Mouse (Mus musculus) kidney, adult 18-20 months (tissue): ENCODE results near the gene Nt5c.
"Not testable (repeated sequence)": the region's sequence is repeated elsewhere in the genome, so short reads cannot be mapped to it uniquely, and the experiment has no call there.

Experiments
- DNase-seq: peaks from one replicate; pipeline ENCODE4 v3.0.0; 2021

Nt5c gene

DNA sequence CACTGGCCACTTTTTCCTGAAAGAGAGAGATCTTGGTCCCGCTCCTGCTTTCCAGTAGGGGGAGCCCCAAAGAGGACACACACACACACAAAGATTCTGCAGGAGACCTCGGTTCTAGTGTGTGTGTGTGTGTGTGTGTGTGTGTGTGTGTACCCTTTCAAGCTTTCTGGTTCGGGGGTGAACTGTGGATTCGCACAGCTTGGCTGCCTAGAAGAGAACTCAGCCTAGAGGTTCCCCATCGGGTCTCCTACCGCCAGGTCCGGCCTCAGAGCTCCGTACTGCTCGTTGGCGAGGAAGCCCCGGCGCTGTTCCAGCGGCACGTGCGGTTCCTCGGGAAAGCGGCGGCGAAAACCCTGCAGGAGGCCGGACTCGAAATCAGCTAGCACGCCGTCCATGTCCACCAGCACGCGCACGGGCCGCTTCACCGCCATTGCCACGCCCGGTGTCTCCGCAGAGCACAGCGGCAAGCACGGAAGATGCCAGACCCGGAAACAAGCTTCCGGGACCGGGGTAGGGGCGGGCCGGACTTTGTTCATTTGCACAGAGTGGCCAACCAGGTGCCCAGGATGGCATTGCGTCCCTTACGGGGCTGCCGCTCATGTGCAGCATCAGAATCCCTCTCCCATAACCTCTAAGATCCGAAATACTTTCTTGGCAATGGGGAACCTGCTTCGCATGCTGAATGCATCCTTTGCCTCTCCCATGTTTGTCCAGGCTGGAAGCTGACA, at the start of gene Nt5c:
Nt5c (minus strand) TSS at position 507 of the 728 bp plus-strand sequence.
- DNase-seq = peak; percentile 84

- no peak for DNase-seq
Measured at GRCm38 (mm10) chr11:115538045-115538444, 46.4 kb upstream of the Nt5c start.

DNA sequence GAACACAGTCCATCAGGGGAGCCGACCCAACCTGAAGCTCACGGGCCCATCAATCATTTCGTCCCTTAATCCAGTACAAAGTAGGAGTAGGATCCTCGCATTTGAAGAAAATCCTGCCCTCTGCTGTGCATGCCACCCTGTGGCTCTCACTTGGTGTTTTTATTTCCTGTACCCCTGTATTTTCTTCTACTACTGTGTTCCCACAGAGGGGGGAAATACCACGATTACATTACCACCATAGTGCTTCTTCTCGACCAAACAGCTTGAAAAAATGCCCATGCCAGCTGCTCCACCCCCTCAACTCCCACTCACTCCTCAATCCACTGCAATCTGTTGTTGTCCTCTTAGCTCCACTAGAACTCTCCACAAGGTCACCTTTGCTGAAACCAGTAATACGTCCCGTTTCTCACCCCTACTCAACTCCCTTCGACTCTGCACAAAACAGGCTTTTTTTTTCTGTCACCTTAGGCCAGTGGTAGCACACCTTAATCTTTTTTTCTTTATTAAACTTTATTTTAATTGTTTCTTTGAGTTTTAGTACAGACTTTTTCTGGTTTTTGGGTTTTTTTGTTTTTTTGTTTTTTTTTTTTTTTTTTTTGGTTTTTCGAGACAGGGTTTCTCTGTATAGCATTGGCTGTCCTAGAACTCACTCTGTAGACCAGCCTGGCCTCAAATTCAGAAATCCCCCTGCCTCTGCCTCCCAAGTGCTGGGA, 45.4 kb upstream of the Nt5c start:
- no peak for DNase-seq

GRCm38 (mm10) chr11:115536038-115536681, 44.5 kb upstream of the Nt5c start, which contains the start of gene Sumo2:
TSS of gene Sumo2 (minus strand) at chr11:115536276.
- peak; percentile 99 for DNase-seq

DNA sequence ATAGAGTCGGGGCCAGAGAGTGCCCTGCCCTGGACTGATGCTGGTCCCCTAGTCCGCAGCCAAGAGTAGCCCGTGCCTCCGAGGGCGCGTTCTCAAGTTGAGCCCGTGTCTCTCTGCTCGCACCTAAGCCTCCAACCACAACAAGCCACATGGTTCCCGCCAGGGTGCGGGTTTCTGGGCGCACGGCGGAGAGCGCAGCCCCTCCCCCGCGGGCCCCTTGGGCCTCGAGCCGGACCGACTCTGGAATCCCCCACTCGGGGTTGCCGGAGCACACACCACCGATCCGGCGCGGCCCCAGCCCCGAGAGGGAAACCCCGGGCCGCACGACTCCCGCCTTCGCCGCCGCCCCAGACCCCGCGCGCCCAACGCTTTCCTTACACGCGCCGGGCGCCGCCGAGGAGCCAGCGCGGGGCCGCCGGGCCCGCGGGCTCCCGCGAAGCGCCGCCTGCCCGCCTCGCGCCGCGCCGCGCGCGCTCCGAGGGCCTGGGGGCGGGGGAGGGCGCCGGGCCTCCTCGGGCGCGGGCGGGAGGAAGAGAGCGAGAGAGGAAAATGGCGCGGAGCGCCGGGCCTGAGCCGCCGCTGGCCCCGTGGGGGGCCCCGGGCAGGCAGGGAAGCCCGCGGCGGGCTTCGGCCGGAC, 43.9 kb upstream of the Nt5c start:
- DNase-seq = peak; percentile 58

- no peak for DNase-seq
Measured at GRCm38 (mm10) chr11:115534759-115535371, 43.2 kb upstream of the Nt5c start.

DNA sequence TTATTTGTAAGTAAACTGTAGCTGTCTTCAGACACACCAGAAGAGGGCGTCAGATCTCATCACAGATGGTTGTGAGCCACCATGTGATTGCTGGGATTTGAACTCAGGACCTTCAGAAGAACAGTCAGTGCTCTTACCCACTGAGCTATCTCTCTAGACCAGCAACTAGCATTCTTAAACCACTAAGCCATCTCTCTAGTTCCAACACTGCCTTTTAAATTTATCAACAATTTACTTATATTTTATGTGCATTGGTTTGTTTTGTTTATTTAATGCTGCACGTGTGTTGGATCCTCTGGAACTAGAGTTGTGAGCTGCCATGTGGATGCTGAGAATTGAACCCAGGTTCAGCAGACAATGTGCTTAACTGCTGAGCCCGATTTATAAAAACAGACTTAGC, 34.8 kb upstream of the Nt5c start:
- DNase-seq = not testable (repeated sequence)

DNA sequence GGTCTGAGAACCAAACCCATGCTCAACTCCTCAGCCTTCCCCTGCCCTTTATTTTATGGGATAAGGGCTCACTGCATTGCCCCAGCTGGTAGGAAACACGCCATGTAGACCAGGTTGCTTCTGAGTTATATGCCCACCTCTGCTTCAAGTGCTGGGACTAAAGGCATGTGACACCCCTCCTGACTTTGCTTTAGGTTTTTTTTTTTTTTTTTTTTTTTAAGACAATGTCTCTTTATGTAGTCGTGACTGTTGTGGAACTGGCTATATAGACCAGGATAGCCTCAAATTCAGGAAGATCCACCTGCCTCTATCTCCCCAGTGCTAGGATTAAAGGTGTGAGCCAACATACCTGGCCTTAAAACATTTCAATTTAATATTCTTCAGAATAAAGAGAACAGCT, 31.0 kb upstream of the Nt5c start:
- no peak for DNase-seq

DNA sequence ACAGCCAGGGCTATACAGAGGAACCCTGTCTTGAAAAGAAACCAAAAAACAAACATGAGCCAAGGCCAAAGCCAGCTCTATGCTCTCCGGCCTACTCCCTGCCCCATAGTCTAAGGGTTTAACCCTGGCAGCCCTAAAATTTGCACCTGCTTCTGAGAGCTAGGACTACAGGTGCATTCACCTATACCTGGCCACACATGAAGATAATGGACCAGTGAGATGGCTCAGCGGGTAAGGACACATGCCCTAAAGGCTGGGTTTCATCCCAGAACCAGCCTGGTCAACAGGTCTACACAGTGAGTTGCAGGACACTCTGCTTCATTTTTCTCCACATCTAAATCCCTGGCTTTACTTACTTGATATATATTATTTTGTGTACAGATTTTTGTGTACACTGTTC, 30.6 kb upstream of the Nt5c start:
- no peak for DNase-seq

DNA sequence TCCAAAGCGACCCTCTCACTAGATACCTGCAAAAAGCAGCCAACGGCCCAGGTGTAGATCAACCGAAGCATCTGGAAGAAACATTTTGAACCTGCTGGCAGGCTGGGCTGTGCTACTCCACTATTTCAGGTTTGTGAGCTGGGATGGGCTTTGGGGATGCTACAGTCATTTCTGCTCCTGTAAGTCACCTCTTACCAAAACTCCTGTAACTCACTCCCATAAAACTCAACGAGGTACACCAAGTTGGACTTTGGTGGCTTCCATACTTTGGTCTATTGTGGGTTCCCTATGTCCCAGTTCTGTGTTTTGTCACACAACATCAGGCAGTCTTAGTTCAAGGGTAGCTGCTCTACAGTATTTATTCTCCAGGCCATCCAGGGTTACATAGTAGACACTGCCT, 29.4 kb upstream of the Nt5c start:
- DNase-seq = no peak

DNA sequence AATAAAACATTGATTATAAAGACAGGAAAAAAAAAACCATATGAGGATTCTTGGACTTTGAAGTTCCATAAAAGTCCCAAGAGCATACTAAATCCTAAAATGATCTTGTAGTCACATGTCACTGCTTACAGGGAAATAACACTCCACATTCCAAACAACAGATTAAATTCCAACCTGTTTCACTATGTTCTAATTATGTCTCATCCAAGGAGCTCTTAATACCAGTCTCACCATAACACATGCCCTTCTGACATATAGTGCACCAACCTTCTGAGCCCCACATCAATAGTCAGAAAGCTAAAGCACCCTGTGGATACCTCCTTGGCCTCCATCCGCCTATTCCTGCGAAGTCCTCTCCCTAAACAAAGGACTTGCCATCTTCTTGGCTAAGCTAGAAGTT, 28.6 kb upstream of the Nt5c start:
- DNase-seq = no peak

DNA sequence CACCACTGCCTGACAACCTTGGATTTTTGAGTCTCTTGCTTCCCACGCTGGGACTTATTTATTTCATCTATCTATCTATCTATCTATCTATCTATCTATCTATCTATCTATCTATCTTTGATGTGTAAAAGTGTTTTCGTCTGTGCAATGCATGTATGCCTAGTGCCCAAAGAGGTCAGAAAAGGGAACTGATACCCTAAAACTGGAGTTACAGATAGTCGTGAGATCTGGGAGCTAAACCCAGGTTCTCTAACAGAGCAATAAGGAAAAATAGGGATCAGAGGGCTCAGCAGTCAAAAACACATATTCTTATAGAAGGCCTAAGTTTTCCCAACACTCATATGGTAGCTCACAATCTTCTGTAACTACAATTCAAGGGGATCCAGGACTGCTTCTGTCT, 27.9 kb upstream of the Nt5c start:
- no peak for DNase-seq

DNA sequence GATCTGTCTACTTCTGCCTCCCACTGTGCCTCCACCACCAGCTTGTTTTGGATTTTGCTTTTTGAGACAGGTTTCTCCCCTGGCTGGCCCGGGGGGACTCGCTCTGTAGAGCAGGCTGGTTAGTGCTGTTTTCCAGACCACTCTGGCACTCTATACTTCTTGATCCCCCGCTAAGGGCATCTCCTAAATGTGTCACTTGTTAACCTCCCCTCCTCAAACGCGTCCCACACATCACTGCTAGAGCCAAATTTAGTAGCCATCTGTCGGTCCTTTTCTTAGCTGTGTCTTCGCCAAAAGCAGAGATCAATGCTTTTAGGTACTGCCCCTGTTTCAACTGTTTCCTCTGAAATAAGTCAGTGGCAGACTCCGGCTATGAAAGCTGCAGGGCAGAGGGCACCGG, 27.0 kb upstream of the Nt5c start:
- no peak for DNase-seq

DNA sequence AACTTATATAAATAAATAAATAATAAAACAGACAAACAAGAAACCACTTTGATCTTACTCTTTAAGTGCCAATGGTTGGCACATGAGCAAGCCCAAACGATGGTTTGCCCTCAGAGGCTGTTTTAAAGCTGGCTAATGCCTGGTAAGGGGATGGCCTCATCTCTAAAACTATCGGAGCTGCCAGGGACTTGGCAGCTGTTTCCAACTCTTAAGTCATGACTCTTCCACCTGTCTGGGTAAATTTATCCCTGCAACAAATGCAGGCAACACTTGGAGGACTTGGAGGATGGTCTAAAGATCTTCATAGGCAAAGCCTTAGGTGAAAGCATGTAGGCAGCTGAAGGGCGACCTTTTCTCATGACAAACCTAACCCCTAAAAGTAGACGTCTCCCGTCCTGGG, 25.3 kb upstream of the Nt5c start:
- no peak for DNase-seq

- no peak for DNase-seq
Measured at GRCm38 (mm10) chr11:115515021-115515420, 23.4 kb upstream of the Nt5c start.

- DNase-seq = peak; percentile 97
Measured at GRCm38 (mm10) chr11:115514238-115514663, 22.6 kb upstream of the Nt5c start, which contains the start of gene Jpt1. TSS of gene Jpt1 (minus strand) at chr11:115514387.

DNA sequence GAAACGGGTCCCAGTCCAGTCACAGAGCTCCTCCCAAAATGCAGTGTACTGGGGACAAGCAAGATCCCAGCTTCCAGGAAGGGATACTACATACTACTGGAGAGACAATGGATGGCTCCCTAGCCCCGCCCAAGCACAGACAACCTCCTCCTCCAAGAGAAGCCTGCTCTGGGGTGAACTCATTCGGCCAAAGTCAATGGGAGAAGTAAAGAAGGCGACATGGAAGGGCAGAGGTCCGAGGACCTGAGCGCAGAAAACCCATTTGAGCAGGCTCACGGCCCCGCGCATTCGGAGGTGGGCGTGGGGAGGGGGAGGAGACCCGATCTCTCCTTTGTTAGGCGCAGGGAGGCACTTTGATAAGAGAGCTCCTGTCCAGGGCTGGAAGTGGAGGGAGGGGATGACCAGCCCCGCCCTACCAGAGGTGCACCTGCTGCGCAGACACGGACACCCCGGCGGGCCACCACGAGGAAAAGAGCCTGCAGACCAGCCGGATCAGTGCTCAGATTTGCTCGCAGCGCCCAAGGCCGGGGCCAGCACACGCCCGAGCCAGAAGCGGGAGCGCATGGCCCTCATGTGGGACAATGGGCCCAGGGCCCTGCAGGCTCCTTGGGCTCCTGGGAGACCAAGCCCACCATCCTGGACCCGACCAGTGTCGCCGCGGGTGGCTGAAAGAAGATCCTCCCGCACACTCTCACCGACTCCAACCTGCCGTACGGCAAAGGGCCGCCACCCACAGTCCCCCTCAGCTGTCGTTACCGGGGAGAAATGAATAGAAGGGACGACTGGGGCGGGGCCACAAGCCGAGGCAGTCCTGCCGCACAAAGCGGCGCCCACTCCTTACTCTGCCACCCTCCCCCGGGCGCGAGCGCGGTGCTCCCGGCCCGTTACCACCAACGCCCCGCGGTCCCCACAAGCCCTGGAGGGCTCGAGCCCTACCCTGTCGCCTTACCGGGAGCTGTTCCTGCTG, 21.9 kb upstream of the Nt5c start:
- peak; percentile 35 for DNase-seq

DNA sequence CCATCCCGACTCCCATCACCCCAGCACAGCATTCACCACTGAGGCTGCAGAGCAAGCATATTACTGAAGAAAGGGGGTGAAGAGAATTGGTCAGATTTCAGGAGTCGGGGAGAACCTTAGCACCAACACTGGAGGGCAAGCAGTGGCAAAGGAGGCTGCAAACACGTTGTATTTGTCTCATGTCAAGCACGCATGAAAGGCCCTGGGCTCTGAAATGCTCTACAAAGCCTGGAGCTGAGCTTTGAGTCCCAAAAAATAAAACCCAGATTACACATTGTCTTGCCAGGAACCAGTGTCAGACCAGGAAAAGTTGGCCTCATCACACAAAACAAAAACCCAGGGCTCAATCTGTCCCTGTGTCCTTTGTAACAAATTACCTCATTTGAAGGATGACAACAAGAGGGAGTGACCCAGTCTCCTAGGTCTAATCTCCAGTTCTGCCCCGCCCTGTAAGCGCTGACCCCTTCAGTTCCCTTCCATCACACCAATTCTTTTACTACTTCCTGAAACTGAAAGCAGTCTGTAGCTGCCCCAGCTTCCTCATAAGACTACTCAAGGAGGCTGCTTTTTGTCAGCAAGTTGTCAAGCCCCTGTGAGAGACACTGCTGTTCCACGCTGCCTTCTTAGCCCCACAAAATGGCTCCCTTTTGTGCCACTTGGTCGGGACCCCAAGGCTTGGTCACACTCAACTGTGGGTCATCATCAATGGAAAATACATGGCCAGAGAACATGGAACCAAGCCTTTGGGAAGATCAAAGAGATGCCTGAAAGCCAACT, 20.9 kb upstream of the Nt5c start:
- DNase-seq = no peak

- no peak for DNase-seq
Measured at GRCm38 (mm10) chr11:115512004-115512403, 20.3 kb upstream of the Nt5c start.

DNA sequence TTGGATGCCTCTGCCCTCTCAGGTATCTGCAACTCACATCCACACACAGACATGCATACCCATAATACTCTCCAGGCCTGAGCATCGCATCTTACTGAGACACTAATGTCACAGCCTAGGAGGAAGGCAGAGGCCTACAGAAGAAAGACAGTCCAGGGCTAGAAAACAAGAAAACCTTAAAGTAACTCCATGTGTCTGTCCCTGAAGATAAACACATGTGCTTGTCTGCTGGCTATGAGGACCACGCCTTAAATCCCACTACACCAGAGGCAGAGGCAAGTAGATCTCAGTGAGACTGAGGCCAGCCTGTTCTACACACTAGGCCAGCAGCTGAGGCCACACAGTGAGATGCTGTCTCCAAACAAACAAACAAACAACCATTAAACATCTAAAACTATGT, 19.5 kb upstream of the Nt5c start:
- no peak for DNase-seq

GRCm38 (mm10) chr11:115510507-115510888, 18.8 kb upstream of the Nt5c start:
- no peak for DNase-seq
